Mouse (Mus musculus) stomach, postnatal 0 days (tissue): Measurements from ENCODE around the gene Dab1. TPM values are rescaled to one million over a fixed set of nuclear protein-coding genes. Genes with fewer than 3 reads are reported as not detected.

Source experiments
- ATAC-seq: fragments of 200-750 bp; cut with Nextera tagmentation; 2 replicates; pipeline ENCODE4 v1.8.0; 2017; ENCODE audit not compliant: low FRiP score, low TSS enrichment
- DNase-seq: peaks from one replicate; pipeline ENCODE4 v3.0.0-alpha.2; 2016; ENCODE audit warnings: low spot score
- H3K27ac ChIP-seq: fragments of 300-500 bp; sonication (generic); replicated peaks from 2 replicates; pipeline ENCODE4 v1.5.1; 2014; ENCODE audit warnings: mild to moderate bottlenecking, control low read depth
- H3K27me3 ChIP-seq: fragments of 300-500 bp; sonication (generic); 2 replicates; pipeline ENCODE4 v1.6.1; 2014; ENCODE audit warnings: low read length; ENCODE audit not compliant: control insufficient read depth, insufficient read depth
- H3K36me3 ChIP-seq: fragments of 300-500 bp; sonication (generic); 2 replicates; pipeline ENCODE4 v1.6.1; 2014; ENCODE audit warnings: low read length, mixed read lengths; ENCODE audit not compliant: control insufficient read depth, insufficient read depth
- H3K4me1 ChIP-seq: fragments of 300-500 bp; sonication (generic); replicated peaks from 2 replicates; pipeline ENCODE4 v1.6.1; 2014; ENCODE audit warnings: antibody characterized with exemption; ENCODE audit not compliant: control insufficient read depth, insufficient read depth
- H3K4me2 ChIP-seq: fragments of 300-500 bp; sonication (generic); replicated peaks from 2 replicates; pipeline ENCODE4 v1.6.1; 2014; ENCODE audit warnings: low read depth, mild to moderate bottlenecking, control low read depth, moderate library complexity
- H3K4me3 ChIP-seq: fragments of 300-500 bp; sonication (generic); 2 replicates; pipeline ENCODE4 v1.5.1; 2014; ENCODE audit warnings: low read depth, low read length, control low read depth
- H3K9ac ChIP-seq: fragments of 300-500 bp; sonication (generic); 2 replicates; pipeline ENCODE4 v1.6.1; 2014; ENCODE audit warnings: mild to moderate bottlenecking, low read length, control low read depth, mixed read lengths
- H3K9me3 ChIP-seq: fragments of 300-500 bp; sonication (generic); 2 replicates; pipeline ENCODE4 v1.6.1; 2016; ENCODE audit warnings: low read length; ENCODE audit not compliant: control insufficient read depth
- CTCF ChIP-seq: IDR thresholded peaks from 2 replicates; pipeline ENCODE4 v1.5.1; 2016; ENCODE audit warnings: antibody characterized with exemption, low read depth, mild to moderate bottlenecking, moderate library complexity
- EP300 ChIP-seq: optimal IDR thresholded peaks from 2 replicates; pipeline ENCODE3; 2016; ENCODE audit warnings: antibody characterized with exemption
- WGBS: fragments of 180-500 bp; shearing (Covaris S2); extraction: QIAGEN DNeasy Blood & Tissue Kit; methylation state at CpG from one replicate; pipeline ENCODE4 v1.1.7; 2014; 5-methylcytosine and 5-hydroxymethylcytosine counted together
- polyA plus RNA-seq: library from polyadenylated mRNA; unstranded; fragments of >200 nt; fragmentation: Nextera tagmentation; extraction: Ambion mirVana; gene quantifications from 2 replicates; pipeline ENCODE4 v1.2.1, GENCODE M21; 2015

Gene Dab1
- polyA plus RNA-seq: 6.1 and 7.4 TPM in 2 replicates

GRCm38 (mm10) chr4:103619321-103619945 lies at the start of gene Dab1:
Gene Dab1, plus strand, starts transcription at chr4:103619359.
- WGBS: under 1% methylated on average over 40 of the region's 41 CpGs
- no peak for TF ChIP-seq EP300
- no peak for TF ChIP-seq CTCF
- no peaks in the 10 kb centered on the region for H3K4me1 ChIP-seq
- no peak within 1 kb of the TSS for H3K27ac ChIP-seq
- H3K9me3 ChIP-seq: no peaks in the 10 kb centered on the region
- no peaks in the 10 kb centered on the region for H3K36me3 ChIP-seq
- ATAC-seq (no peak), DNase-seq (no peak)
- H3K4me3 ChIP-seq: no peak within 1 kb of the TSS
- peak within 1 kb of the TSS; percentile 12 for H3K4me2 ChIP-seq
- peaks cover 7% of the 10 kb centered on the region; the same call in 1 of the 2 replicates for H3K27me3 ChIP-seq
- H3K9ac ChIP-seq: no peak within 1 kb of the TSS

- peak; percentile 20 for DNase-seq
- no peak for TF ChIP-seq CTCF
- no peak for TF ChIP-seq EP300
- WGBS: 61% methylated on average over 4 of the region's 4 CpGs
Observed at GRCm38 (mm10) chr4:103571721-103572352, 47.3 kb upstream of the Dab1 start.

GRCm38 (mm10) chr4:103575556-103575955 lies 43.6 kb upstream of the Dab1 start:
- TF ChIP-seq EP300 (no peak), CTCF (no peak)
- Histone ChIP-seq H3K9ac (no peak overlapping the region), H3K4me1 (no peaks in the 10 kb centered on the region), H3K9me3 (no peaks in the 10 kb centered on the region), H3K27me3 (no peaks in the 10 kb centered on the region), H3K27ac (no peak overlapping the region), H3K4me3 (no peak overlapping the region), H3K4me2 (no peak overlapping the region), H3K36me3 (no peaks in the 10 kb centered on the region)
- no peak for DNase-seq
- no peak for ATAC-seq
- 88% methylated on average over 2 of the region's 2 CpGs for whole genome bisulfite sequencing

More at GRCm38 (mm10) chr4:103571721-103572352, 47.3 kb upstream of the Dab1 start:
- no peaks in the 10 kb centered on the region for H3K4me1 ChIP-seq
- no peaks in the 10 kb centered on the region for H3K36me3 ChIP-seq
- no peak overlapping the region for H3K4me3 ChIP-seq
- H3K4me2 ChIP-seq: no peak overlapping the region
- H3K9me3 ChIP-seq: no peaks in the 10 kb centered on the region
- H3K9ac ChIP-seq: no peak overlapping the region
- no peak overlapping the region for H3K27ac ChIP-seq
- no peaks in the 10 kb centered on the region for H3K27me3 ChIP-seq
- ATAC-seq: no peak

GRCm38 (mm10) chr4:103576305-103576704 lies 42.9 kb upstream of the Dab1 start:
- no peaks in the 10 kb centered on the region for H3K27me3 ChIP-seq
- ATAC-seq: no peak
- H3K9me3 ChIP-seq: no peaks in the 10 kb centered on the region
- H3K27ac ChIP-seq: no peak overlapping the region
- no peak overlapping the region for H3K9ac ChIP-seq
- TF ChIP-seq EP300 (no peak), CTCF (no peak)
- no peaks in the 10 kb centered on the region for H3K4me1 ChIP-seq
- H3K4me2 ChIP-seq: no peak overlapping the region
- WGBS: 77% methylated on average over 6 of the region's 6 CpGs
- no peaks in the 10 kb centered on the region for H3K36me3 ChIP-seq
- no peak overlapping the region for H3K4me3 ChIP-seq
- no peak for DNase-seq

- no peak for TF ChIP-seq CTCF
- TF ChIP-seq EP300: no peak
- Histone ChIP-seq H3K27ac (no peak overlapping the region), H3K4me1 (no peaks in the 10 kb centered on the region), H3K27me3 (no peaks in the 10 kb centered on the region), H3K9ac (no peak overlapping the region), H3K36me3 (no peaks in the 10 kb centered on the region), H3K4me3 (no peak overlapping the region), H3K4me2 (no peak overlapping the region), H3K9me3 (no peaks in the 10 kb centered on the region)
- DNase-seq (no peak), ATAC-seq (no peak)
- 67% methylated on average over 4 of the region's 4 CpGs for WGBS
Observed at GRCm38 (mm10) chr4:103577111-103577815, 41.9 kb upstream of the Dab1 start.
